Mouse (Mus musculus): ENCODE results near the gene Palm2.
"Not testable (repeated sequence)": the region's sequence is repeated elsewhere in the genome, so short reads cannot be mapped to it uniquely, and the experiment has no call there.

The Palm2 gene

DNA sequence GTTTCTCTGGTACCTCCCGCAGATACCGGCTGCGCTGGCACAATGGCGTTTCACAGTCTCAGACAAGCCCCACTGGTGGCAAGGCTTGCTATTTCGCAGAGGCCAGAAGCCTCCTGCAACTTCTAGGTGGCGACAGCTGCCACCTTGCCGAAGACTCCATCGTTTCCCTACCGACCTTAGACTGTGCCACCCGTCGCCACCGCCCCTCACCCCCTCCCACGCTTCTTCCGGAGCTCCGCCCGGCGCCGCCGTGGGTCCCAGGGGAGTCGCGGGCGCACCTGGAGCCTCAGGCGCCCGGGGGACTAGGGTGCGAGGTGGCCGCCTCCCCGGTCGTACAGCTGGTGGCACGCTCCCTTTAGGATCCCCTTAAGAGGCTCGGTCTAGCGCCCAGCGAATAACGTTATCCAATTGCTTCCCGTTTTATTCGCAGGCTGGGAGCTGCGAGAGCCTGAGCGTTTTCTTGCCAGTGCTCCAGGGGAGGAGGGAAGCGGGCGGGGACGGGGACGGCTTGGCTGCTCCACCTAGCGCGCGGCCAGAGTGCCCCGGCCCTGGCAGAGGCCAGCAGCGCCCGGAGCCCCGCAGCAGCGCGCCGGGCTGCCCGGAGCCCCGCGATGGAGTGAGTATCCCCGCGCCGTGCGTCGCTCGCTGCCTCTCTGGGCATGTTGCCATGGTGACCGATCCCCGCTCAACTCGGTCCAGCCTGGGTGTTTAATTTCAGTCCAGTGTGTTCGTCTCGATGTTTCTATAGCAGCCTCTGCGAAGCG lies at the start of gene Palm2:
Gene Palm2, plus strand, starts transcription at position 307 of the 764 bp plus-strand sequence.
- DNase-seq: peak; percentile 81

DNA sequence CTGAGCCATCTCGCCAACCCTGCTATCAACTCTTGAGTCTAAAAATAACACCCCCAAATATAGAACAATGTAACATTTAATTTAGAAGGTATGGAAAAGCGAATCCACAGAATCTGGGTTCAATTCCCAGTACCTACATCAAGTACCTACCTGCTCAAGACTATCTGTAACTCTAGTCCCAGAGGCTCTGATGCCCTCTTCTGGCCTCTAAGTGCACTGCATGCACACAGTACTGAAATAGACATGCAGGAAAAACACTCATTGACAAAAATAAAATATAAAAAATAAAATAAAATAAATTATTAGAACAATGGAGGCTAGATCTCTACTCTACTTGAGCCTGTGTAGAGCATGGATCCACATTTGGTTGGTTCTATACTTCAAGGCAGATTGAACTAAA lies 49.7 kb upstream of the Palm2 start:
- no peak for DNase-seq

DNA sequence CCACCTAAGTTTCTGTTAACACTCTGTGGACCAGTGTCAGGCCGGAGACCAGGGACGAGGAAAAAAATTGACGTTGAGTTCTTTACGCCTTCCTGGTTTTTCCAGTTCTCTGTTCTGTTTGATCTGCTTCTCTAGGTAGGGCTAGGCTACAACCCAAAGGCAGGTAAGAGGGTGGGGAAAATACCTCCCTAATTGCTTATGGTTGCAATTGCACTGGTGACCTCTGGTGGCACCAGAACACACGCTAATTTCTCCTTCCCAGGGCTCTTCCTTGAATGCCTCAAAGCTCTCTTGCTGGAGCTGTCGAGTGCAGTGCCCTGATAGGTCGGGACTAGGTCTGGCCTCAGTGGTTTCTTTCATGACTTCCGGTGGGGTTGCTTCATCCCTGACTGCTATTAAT lies 42.9 kb upstream of the Palm2 start:
- no peak for DNase-seq

DNA sequence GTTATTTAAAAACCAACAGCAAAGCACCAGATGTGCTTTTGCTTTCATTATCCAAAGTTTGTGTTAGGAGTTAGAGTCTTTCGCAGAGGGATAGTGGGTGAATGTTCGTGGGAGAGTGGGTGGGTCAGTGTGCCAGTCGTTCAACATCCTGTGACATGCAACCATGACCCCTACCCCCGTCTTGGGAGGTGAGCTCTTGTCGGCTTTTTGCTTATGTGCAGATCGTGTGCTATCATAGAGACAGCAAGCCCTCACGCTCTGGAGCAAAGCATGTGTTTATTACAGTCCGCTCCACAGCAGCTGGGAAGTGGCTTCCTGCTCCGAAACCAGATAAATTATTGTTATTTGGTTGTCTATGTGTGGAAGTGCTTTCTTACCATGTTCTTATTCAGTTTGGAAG lies 37.6 kb upstream of the Palm2 start:
- DNase-seq: no peak

DNA sequence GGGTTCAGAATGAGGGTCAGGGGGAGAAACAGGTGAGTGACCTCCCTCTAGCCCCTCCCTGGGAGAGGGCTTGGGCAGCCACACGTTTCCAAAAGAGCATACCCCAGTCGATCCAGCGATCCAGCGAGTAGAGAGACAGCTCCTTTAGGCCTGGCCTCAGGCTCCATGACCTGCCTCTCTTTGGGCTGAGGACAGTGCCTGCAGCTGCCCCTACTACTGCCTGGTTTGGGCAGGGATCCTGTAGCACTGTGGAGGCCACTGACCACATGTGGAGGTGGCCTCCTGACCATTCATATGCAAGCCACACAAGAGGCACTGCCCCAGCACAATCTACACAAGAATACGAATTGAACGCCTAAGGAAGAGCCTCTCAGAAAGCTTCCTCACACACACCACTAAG lies 21.7 kb upstream of the Palm2 start:
- not testable (repeated sequence) for DNase-seq

DNA sequence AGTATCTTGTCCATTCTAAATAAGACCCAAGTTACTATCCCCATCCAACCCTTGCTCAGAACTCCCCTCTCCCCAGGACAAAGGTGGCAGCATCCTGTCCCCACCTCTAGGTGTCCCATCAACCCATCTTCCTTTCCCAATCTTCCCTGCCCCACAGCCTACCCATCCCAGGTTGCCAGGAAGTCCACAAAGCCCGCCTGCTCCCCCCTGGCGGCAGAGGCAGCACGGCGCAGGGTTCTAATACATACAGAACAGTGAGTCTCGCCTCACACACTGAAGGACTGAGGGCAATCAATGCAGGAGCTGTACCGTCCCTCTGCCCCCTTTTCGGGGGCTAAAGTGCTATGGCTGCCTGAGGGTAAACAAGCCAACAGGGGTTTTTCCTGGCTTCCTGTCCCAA lies 21.0 kb upstream of the Palm2 start:
- DNase-seq: no peak

DNA sequence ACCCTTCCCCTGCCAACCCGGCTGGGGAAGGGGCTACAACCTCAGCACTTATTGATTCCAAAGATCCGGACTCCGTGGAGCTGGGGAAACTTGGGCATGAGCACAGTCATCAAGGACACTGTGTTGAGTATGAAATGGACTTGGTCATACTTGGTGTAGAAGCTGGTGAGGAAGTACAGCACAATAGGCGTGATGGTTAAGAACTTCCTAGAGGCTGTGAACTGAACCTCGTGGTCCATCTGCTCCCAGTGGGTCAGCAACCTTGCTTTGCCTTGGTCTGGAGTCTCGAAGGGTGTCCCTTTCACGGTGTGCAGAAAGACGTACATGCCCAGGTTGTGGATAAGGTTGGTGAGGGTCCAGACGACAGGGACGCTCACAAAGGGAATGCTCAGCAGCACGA lies 20.4 kb upstream of the Palm2 start:
- DNase-seq: not testable (repeated sequence)

DNA sequence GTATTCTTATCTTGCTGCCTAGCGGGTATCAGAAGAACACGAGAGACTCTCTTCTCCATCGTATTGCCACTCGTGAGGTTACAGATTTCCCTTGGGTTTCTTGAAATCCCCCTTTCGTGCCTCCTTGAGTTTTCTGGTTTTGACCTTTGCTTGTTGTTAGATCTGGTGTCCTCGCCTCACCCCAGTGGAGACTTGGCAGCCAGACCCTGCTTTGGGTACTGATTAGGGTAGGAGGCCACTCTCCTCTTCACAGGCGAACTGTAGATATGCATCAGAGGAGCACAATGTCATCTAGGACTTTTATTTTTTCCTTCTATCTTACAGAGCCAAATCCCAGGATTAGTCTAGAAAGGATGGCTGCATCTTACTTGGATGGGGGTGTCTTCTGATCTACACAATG lies 10.0 kb upstream of the Palm2 start:
- no peak for DNase-seq

DNA sequence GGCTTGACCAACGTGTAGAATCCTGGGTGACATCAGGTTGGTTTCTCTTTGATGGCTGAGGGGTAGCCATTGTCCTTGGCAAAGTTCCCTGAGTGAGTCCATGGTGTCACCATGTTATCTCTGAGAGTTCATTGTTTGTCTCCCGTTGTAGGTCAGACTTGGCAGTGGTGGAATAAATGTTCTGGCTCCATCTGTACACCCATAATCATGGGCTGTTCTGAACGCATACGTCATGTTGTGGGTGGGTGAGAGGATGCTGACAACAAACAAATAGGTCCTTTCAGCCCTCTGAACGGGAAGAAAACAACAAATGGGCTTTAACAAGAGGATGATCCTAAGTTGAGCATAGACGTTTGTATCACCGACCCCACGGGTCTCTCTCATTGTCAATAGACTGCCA lies 5.7 kb upstream of the Palm2 start:
- DNase-seq: no peak

DNA sequence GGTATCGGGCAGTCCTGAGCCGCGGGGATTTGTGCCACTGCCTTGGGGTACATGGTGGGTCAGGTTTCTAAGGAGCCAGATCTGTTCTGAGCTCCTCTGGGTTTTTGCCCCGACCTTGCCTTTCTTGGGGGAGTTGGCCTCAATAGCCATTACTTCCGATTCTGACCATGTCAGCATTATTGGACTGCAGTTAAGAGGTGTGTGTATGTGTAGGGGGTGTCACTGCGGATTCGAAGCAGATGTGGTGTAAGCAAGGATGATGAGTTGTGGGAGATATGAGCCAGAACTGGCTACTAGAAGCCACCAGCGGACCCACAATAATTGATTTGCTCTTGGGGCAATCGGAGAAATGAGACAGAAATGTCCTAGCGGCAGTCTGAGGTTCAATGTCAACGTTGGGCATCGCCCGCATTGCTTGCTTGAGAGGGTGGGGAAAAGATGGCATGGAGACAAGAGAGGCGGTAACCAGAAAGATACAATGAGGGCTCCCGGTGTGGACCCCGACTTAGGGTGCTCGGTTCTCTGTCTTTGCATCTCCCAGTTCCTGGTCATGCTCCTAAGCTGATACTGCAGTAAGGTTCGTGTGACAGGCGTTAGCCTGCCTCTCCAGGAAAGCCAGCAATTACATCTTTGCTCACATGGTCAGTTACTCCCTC lies 786 bp downstream of the Palm2 start:
- peak; percentile 30 for DNase-seq

DNA sequence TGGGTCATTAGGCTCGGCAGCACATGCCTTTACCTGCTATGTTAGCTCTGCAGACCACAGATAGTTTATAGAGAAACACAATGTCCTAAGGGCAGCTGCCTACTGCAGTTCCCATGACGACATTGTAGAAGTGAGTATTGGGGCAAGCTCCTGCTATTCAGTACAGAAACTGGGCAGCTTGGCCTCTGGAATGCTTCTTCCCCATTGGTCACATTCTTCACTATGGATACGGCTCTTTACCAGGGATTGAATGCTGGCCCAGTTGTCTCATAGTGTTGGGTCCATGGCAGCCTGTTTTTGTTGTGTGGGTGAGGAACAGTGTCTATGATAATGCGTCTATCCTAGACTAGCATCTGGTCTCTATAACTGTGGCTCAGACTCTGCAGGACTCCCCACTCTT lies 2.2 kb downstream of the Palm2 start:
- peak; percentile 11 for DNase-seq

DNA sequence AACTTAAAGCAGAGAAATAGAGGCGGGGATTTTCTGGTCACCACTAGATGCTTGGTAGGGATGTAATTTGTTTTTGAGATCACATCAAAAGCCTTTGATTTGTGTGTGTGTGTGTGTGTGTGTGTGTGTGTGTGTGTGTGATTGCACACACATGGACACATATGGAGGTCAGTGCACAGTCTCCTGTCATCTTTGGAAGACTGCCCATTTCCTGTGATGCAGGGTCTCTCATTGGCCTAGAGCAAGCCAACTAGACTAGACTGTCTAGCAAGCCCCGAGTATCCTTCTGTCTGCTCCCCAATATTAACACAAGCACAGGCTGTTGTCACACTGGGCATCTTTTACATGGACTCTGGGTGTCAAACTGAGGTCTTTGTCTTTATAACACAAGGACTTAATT lies 12.0 kb downstream of the Palm2 start:
- no peak for DNase-seq

DNA sequence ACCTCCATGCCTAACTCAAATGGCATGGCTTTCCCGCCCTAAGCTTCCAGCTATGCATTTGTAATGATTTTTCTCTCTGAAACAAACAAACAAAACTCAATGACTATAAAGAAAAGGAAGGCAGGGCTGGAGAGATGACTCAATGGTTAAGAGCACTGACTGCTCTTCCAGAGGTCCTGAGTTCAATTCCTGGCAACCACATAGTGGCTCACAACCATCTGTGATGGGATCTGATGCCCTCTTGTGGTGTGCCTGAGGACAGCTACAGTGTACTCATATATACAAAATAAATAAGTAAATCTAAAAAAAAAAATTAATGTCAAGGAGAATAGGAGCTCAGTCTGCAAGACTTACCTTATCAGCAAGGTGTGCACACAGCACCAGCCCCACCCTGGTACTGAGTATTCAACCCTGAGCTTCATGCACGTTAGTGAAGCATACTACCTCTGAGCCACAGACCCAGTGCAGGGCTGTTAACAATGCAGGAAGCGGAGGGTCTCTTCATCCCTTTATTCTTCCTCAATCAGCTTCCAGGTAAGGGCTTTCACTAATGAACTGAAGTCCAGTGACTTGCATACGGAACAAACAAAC lies 12.9 kb downstream of the Palm2 start:
- no peak for DNase-seq

DNA sequence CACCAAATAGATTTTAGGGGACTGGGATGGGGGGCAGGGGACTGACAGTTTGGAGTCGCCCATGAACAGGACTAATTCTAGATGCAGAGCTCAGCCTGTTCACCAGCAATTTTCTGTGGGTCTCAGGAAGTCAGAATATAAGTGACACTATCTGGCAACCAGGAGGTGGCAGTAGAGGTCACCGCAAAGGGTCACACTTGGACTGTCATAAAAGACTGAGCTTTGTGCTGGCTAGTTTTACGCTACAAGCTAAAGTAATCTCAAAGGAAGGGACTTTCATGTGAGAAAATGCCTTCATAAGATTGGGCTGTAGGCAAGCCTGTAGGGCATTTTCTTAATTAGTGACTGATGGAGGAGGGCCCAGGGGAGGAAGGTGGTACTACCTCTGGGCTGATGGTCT lies 17.8 kb downstream of the Palm2 start:
- no peak for DNase-seq

DNA sequence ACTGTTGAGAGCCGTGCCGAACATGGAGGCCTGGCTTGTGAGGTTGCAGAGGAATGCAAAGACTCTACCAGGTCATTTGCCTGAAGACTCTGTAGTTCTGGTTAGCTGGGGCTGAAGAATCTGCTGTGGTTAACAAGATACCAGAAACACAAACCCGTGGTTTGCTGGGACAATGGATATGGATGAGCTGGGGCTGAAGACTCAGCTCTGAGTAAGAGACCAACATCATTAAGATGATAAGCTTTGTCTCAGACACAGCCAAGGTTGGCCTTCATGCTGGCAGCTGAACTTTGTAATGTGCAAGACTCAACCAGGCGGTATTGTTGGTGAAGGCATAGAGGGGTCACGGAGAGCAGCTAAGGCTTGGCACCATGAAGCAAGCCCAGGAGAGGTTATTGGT lies 18.6 kb downstream of the Palm2 start:
- DNase-seq: no peak

DNA sequence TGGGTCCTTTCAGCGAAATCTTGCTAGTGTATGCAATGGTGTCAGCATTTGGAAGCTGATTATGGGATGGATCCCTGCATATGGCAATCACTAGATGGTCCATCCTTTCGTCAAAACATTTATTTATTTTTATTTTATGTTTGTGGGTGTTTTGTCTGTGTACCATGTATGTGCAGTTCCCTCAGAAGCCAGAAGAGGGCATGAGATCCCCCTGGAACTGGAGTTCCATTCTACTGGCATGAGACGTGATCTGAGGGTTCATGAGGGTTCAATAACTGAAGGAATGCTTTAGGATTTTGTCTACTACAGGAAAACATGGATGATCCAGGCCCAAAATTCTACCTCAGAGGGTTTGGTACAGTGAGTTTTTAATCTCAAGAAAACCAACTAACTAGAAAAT lies 28.3 kb downstream of the Palm2 start:
- DNase-seq: no peak

DNA sequence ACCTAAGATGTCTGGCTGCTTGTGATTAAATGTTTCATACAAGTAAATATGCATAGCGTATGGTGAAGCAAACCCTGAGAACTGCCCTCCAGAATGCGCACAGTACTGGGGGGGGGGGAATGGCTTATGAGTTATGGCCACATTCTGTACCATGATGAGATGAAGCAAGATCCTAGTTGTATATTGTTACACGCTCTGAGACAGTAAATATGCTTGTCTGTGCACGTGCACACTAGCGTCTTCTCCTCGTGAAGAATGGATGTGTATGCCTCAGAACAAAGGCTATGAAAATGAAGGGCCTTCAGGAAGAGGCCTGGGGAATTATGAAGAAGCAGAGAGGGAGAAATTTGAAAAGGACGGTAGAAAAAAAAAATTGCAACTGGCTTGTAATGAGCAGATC lies 48.4 kb downstream of the Palm2 start:
- DNase-seq: no peak

DNA sequence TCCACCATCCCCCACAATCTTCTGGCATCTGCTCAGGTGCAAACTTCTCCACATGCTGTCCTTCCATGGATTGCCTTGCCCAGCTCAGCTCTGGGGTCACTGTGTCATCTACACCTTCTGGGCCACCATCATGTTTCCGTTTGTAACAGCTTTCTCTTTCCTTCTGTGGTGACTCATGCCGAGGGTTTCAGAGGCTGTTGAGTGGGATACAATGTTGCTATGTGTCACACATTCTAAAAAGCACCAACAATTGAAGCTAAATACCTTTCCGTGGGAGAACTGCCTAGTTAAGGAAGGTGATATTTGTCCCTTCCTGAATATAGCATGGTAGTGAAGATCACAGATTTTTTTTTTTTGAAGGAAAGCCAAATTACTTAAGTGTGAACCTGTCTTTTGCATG lies 52.3 kb downstream of the Palm2 start:
- no peak for DNase-seq

DNA sequence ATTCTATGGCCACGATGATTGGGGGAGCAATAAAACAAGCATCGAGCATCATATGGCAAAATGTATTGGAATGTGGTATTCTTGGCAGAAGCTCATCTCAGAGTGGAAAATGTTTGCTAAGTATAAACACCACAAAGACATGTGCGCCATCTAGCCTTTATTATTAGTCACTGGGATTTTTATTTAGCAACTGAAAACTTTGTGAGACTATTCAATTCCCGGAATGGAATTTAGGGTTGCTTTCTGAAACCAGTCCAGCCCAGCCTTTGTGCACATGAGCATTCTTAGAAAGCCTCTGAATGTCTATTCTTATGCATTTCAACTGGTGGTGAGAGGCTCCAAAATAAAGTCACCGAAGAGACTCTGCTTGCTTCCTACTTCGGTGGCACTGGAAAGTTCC lies 55.8 kb downstream of the Palm2 start:
- DNase-seq: no peak

DNA sequence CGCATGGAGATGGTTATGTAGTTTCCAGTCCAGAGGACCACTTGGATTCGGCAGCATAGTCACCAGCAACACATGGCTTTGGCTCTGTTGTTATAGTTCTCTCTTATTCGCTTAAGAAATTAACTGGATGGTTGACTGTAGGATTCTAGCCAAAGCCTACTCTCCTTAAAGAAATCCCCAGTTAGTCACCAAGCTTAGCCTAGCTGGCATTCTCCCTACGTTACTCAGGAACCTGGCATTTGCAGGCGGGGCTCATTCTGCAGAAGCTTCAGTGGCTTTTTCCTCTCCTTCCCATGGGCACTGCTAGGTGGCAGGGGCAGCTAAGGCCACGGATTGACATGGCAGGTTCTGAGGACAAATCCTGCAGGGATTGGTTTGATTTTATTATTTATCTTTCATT lies 70.7 kb downstream of the Palm2 start:
- no peak for DNase-seq

DNA sequence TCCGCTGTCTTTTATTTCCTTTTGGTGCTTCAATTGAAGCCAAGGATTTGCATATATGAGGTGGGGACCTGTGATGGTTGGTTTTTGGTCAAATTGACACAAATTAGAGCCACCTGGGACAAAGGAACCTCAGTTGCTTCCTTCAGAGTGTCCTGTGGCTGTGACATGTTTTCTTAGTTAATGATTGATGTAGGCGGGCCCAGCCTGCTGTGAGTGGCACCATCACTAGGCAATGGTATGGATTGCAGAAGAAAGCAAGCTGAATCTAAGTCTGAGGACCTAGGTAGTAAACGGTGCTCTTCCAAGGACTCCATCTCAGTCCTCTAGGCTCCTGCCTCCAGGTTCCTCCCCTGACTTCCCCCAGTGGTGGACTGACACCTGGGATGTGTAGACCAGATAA lies 76.5 kb downstream of the Palm2 start:
- no peak for DNase-seq

DNA sequence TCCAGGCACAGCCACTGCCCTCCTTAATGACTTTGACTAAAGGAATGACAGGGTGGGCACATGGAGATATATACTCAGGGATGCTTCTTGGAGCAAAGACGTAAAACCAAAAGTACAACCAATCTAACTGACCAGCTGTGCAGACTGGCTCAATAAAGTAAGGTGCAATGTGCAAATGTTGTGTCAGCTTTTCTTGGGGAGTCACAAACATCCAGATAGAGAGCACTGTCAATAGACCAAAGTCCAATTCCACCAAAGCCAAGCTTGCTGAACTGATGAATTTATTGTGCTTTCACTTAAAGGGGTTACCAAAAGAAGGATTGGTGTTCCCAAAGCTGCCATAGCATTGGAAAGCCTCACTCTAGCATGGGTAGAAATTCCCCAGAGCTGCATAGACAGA lies 77.7 kb downstream of the Palm2 start:
- DNase-seq: no peak

DNA sequence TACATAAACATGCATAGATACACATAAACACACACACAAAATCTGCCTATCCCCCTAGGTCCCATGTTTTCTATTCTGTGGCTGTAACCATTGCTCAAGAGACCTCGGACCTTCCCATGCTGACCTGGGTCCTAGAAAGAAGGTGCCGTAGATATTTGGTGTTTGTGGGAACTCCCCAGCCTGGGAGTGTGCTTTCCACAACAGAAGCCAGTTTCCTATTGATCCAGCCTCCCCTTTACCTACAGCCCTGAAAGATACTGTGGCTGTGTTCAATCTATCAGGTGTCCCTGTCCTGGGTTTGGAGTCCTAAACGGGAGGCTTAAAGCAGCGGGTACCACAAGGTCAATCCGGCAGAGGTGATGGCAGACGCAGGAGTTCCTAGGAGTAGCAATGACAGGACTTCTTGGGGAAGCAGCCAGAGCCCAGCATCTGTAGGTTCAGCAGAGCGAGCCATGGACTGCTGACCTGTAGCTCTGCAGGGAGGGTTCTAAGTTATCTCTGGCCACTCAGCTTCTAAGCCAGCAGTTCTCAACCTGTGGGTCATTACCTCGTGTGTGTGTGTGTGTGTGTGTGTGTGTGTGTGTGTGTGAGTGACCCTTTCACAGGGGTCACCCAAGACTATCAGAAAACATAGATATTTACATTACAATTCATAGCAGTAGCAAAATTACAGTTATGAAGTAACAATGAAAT lies 79.3 kb downstream of the Palm2 start:
- DNase-seq: no peak

All from right cerebral cortex, postnatal 25 days (tissue).